Mouse (Mus musculus) spleen, postnatal 10 days (tissue): ENCODE measurements around the gene H2-Eb1.
A peak's percentile ranks its signal among the peaks of the same experiment; 100 is the strongest.
"Not testable (repeated sequence)": the region's sequence is repeated elsewhere in the genome, so short reads cannot be mapped to it uniquely, and the experiment has no call there.

Experiments used
- DNase-seq, 2 experiments: peaks; one replicate each; pipeline ENCODE4 v3.0.0; 2021 to 2022; ENCODE audit warnings: low spot score in 2 of 2

H2-Eb1 gene

DNA sequence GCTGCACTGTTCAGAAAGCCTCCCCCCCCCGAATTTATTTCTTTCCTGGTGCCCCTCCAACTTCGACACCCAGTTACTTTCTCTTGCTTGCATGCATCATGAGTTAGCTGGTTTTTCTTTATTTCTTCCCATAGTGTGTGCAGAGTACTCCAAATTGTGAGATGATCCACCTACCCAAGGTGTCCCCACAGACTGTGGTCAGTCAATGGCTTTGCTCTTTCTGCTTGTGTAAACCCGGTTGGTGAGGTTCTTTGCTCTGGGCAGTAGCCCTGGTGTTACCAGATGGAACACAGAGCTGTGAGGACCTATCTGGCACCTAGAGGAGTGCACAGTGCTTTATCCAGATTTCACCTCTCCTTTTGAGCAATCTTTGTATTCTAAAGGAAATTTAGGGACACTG, 17.5 kb upstream of the H2-Eb1 start:
- DNase-seq: no peak

DNA sequence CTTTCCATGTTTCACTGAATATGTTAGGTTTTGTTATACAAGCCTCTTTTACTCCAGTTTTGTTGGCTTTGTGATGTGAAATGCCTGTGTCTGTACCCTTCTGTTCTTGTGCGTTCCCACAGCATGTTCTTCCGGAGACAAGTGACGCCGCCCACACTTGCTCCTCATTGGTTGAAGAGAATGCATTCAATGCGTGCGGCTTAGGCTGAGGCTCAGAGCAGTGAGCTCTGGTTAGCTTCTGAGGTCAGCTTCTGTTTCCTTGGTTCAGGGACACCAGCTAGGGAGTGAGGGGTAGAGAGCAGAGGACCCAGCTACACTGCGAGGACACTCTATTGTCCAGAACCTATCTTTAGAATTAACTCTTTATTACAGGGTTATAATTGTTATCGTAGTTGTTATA, 14.1 kb upstream of the H2-Eb1 start:
- peak; percentile 58 to 86 for DNase-seq

DNA sequence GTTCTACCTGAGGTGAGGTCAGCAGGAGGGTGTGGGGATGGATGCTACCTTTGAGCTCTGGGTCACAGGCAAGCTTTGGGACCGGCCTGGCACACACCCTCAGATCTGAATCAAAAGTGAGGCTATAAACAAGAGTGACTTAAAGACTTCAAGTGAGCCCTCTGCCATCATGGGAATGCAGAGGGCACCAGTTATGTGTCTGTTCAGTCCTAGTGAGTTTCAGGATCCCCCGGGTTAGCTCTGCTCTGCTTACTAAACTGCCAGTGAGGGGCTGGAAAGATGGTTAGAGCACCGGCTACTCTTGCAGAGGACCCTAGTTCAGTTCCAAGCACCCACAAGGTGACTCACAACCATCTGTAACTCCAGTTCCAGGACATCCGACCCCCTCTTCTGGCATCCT, 13.1 kb upstream of the H2-Eb1 start:
- peak in 1 of 2 experiments; percentile 11 for DNase-seq

DNA sequence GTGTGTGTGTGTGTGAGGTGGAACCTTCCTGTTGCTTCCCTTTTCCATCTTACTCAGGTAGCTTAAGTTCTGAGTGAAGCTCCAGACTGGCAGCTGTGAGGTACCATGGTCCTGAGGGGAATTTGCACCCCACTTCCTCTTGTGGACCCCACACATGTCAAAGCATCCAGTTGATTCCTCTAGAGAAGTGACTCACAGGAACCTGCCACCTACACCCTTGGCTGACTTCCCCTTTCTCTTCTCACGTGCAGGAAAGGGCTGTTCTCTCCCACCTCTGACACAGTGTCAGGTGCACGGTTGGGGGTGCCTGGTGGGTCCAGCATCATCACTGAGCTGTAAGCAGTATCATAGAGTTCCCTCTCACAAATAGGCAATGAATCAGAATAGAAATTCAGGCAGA, 12.1 kb upstream of the H2-Eb1 start:
- DNase-seq: peak in 1 of 2 experiments; percentile 66

DNA sequence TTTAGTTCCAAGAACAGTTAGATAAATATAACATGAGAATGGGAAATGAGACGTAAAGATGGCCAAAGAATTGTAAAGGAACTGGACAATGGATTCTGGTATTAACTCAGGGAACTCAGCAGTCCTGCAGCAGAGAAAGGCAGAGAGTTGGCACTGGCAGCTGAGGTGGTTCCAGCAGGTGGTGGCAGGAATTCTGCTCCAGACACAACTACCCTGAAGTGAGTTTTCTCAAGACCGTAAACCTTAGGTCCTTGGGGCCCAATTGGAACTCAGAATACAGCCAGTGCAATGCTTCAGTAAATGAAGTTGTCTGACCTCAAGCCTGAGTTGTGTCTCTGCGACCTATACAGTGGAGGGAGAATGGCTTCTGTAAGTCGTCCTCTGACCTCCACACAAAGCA, 11.4 kb upstream of the H2-Eb1 start:
- no peak for DNase-seq

DNA sequence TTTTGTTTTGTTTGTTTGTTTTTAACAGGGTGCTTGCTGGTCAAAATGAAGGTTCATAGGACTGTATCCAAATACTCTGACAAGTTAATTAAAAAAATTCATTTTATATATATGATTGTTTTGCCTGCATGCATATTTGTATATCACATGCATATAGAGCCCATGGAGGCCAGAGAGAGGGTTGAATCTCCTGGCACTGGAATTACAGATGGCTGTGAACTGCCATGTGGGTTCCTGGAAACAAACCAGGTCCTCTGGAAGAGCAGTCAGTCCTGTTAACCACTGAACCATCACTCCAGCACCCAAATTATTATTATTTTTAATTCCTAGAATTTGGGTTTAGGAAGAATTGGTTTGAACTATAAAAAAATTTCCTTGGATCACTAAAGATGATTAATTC, 10.4 kb upstream of the H2-Eb1 start:
- no peak for DNase-seq

DNA sequence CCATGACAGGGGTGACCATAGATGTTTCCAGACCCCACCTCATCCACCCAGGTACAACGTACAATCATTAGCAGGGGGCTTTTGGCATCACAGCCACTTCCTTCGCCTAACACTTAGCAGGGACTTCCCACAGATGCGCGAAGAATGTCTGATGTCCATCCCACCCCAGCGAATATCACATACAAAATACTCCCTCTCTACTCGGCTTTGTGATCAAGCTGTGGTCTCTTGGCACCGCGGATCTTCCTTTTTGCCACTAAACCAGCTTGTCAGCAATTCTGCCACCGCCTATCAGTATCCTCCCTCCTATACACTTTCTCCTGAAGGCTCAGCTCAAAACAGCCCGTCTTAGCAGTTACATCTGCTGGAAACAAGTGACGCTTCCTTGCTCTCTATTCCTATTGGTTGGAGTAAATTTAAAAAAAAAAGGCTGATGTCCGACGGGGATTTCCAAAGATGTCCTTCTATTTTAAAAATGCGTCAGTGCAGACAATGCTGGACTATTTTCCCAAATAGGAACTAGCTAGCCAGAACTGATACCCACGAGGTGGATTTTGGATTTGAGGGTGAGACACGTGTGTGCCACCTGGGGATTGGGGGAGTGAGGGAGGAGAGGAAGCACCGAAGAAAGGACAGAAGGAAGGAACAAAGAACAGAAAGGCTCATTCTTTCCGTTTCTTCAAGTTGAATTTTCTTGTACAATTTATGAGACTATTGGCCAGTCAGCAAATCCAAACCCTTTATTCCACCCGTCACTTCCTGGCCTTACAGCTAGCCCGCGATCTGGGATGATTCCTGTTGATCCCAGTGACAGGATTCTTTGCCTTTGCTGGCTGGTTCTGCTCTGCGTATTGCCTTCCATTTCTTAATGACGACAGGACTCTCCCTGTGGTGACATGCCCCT, 9.5 kb upstream of the H2-Eb1 start:
- DNase-seq: peak in 1 of 2 experiments; percentile 57

DNA sequence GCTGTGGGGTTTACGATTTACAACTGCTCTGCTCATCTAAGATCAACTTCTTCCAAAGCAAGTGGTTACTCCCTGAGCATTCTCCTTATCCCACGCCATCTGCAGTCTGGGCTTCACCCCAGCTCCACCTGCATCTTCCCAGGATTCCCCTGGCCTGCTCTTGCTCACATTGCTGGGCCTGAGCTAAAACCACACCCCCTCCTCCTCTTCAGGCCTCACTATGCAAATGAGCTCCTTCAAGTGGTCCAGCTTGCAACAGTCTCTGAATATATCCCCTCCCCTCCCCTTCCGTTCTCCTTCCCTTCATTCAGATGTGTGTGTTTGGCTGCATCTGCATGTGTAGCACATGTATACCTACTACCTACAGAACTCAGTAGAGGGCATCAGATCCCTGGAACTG, 6.3 kb upstream of the H2-Eb1 start:
- no peak for DNase-seq

DNA sequence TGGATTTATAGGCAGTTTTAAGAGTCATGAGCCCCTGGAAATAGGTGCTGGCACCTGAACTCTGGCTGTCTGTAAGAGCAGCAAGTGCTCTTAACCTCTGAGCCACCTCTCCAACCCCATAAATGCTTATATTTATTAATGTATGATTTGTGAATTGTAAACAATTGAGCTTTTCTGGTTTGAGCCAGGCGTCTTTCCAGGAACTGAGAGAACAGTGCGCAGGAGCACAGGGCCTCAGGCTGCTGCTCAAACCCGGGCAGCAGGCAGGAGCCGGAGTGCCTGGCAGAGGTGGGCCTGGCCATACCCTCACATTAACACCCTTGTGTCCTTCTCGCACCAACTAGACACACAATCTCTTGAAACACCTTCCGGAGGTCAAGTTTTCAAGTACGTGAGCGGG, 5.6 kb upstream of the H2-Eb1 start:
- no peak for DNase-seq

DNA sequence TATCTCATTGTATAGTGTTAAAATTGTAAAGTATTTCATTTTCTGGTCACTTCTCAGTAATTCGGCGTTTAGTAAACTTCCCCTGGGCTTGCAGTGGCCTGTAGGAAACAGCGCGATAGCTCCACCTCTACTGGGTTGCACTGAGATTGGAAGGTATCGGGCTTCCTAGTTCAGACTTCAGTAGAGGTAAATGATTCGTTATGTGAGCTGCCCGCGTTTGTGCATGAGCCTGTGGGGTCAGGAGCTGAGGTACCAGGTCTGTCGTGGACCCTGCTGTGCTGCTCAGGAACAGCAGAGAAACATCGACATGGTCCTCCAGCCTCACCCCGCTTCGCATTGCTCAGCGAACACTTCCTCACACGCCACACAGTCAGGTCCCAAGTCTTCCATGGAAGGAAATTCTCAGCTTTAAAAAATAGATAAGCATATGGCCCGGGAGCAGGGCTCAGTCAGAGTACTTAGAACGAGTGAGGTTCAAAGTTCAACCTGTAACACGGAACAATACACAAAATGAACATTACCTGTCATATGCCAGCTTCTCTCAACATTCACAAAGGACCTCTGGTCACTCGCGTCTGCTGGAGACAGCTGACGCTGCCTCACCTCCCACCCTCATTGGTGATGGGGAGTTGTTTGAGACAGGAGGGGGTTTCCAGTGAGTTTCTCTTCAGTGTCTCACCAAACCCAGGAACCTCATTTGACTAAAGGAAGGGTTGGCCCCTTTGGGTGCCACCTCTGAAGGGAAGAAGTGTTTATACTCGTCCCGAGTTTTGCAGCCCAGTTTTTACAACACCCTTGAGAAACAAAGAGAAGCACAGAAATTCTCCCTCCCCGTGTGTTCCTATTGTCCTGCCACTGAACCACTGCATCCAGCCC, 4.7 kb upstream of the H2-Eb1 start:
- peak in 1 of 2 experiments; percentile 76 for DNase-seq

DNA sequence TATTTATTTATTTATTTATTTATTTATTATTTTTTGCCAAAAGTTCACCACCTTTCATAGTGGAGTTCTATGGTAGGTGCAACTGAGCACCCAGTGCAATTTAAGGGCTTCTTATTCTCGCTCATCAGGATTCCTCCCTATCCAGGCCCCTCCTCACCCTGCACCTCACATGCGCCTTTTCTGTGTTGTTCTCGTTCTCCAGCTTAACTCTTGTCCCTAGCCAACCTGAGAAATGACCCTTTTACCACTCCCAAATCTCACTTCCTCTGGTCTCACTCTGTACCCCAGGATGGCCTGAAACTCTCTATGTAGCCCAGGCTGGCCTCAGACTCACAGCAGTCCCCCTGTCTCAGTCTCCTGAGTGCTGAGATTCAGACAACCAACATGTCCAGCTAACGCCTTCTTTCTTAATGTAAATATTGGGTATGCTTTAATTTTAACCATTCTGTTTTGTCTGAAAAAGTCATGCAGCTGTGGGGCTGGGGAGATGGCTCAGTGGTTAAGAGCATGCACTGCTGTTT, 3.9 kb upstream of the H2-Eb1 start:
- DNase-seq: no peak

DNA sequence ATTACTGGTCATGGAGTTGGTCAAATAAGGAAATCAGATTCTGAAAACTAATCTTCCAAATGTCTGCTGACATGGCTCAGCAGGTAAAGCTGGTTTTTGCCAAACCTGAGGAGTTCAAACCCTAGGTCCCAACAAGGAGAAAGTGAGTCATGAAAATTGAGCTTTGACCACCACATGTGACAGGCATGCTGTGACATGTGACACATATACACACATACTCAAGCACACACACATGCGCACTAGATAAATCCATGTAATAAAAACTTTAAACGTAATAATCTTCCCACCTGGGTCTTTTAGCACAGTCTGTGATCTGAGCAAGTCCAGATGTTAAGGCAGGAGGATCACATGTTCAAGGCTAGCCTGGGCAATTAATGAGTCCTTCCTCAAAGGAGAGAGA, 1.9 kb upstream of the H2-Eb1 start:
- no peak for DNase-seq

DNA sequence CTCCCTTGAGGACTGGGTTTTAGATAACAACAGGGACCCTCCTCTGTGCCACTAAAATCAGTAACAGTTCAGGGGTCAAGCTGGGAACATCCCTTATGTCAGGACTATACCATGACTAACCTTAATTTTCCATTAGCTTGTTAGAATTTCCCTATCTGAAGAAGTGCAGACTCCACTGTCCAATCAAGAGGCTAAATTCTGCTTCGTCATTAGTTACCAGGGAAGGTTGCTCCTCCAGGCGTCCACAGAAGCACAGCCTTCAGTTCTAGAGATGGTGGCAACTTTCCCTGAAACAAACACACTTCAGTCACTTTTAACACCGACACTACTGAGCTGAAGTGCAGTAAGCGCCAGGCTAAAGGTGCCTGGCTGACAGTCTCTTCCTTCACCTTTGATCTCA, 916 bp upstream of the H2-Eb1 start:
- peak in 1 of 2 experiments; percentile 66 for DNase-seq

DNA sequence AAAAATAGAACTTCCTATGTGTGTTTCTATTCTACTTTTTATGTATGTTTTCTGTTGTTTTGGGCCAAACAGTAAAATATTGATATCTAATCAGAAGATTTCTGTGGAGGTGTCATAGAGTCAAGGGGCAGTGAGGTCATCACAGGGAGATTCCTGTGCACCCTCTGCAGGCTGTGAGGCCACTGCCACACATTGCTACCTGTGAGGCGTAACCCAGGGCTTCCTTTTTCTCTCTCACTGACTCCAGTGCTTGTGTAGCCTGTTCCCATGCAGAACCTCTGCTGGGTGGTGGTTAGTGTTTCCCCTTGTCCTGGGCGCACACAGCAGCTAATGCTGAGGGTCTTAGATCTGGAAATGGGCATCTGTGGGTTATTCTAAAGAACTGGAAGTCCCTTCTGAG, 740 bp downstream of the H2-Eb1 start:
- DNase-seq: no peak

DNA sequence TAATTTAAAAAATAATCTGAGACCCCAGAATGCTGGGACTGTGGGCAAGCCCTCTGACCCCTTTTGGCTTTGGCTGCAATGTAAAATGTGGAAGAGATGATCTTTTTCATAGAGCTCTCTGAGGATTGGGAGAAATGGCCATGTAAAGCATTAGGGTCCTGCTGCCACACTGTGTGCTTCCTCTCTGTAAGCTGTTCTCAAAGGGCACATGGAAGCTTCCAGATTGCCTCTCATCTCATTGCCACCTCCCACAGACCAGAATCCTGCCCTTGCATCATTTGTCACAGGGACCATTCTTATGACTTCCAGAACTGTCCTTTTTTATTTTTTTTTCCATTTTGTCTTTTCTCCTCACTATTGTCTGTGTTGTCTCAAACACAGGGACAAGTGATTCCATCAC, 1.5 kb downstream of the H2-Eb1 start:
- no peak for DNase-seq

DNA sequence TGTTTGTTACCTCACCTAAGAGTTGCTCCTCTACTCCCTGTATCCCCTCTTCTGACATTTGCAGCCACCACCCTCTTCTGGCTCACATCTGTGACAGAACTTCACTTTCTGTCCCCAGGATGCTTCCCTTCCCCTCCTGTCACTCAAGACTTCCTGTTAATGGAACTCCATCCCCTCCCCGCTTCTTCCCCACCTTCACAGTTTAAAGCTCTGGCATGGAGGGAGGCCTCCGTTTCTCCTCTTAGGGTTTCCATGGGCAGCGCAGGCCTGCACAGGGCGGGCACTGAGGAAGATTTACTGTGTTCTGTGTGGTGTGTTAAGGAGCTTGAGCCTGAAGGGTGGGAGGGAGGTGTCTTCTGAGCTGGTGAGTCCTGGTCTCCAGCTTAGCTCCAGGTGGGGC, 2.5 kb downstream of the H2-Eb1 start:
- DNase-seq: no peak

DNA sequence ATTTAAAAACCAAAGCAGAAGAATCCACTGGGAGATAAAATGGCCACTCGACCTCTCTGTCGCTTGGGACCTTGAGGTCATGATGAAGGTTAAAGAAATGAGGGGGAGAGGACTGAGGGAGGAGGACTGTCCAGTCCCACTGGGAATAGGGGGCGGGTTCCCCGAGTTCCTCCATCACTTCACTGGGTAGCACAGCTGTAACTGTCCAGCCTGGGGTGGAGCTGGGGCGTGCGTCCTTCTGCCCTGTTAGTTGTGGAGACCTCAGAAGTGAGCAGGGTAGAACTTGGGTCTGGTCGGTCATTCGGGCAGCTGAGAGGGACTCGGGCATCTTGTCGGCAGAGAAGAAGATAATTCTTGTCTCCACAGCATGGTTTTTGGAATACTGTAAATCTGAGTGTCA, 3.6 kb downstream of the H2-Eb1 start:
- DNase-seq: no peak

DNA sequence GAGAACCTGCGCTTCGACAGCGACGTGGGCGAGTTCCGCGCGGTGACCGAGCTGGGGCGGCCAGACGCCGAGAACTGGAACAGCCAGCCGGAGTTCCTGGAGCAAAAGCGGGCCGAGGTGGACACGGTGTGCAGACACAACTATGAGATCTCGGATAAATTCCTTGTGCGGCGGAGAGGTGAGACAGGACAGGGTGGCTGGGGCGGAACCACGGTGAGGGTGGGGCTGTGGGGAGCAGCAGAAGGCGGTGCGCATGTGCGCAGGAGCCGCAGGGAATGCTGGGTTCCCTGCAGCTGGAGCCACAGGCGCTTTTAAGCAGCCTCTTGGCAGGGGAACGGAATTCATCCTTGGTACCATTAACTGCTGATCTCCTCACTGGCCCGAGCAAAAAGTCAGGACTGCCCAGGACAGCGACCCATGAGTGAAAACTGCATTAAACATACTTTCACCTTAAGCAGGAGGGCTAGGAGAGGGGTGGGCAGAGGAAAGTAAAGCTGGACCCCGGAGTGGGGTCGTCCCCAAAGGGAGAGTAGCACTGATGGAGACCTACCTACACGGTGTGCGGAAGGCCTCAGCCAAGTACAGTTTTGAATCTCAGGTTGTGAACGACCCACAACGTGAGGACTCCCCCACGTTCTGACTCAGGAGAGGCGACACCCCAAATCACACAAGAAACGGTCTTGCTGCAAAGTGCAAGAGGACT, 4.2 kb downstream of the H2-Eb1 start:
- peak in 1 of 2 experiments; percentile 60 for DNase-seq

DNA sequence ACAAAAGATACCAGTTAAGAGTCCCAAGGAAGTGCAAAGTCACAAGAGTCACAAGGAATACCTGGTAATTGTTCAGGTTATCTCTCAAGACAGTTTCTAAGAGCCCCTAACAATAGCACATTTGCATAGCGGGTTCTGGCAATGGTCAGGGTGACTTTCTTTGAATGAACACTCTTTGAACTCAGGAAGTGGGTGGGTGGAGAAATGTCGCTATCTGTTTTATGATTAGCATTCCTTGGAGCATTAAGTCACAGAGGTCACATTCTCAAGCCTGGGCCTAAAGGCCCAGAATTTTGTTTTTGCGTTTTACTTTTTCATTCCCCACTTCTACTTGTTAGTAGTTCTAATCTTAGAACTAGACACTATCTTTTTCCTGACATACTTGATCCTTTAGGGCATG, 4.9 kb downstream of the H2-Eb1 start:
- not testable (repeated sequence) for DNase-seq

DNA sequence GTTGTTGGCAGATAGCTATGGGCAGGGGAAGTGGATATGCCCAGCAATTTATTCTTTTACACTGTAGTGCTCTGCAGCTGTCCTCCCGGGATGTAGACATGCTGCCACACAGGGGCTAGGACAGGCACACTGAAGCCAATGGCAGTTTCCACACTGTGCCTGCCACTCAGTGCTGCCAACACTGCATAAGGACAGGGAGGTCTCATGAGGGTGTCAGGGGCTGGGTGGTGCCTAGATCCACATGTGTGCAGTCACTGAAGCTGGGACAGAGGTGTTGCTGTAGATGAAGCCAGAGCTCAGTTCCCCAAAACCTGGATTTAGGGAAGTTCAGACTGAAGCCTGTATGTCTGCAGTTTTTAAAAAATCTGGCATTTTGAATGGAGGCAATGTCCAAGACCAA, 6.5 kb downstream of the H2-Eb1 start:
- DNase-seq: no peak

DNA sequence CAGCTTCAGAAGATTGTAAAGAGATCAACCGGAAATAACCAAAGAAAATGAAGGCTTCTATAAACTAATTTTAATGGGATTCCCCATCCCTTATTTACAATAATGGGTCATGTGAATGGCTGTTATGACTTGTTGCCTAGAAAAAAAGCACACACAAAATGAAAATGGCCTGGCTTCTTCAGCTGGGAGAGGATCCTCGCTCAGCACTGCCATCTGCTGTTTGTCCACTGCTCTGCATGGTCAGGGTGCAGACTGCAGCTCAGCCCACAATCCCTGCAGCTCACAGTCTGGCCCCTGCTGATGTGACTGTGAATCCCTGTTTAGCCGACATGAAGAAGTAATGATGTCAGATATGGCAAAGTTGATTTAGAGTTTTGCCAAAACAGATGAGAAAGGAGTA, 7.7 kb downstream of the H2-Eb1 start:
- peak; percentile 59 to 84 for DNase-seq

DNA sequence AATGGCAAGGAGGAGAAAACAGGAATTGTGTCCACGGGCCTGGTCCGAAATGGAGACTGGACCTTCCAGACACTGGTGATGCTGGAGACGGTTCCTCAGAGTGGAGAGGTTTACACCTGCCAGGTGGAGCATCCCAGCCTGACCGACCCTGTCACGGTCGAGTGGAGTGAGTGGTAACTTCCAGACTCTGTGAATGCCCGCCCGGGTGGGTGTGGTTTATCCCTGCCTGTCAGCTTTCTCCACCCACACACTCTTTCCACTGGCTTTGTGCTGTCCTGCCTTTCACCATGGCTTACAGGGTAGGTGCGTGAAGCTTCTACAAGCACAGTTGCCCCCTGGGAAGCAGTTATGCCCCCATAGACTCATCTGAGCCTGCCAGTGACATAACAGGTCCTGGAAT, 8.6 kb downstream of the H2-Eb1 start:
- DNase-seq: no peak
